Mouse (Mus musculus): Measurements from ENCODE around the gene Nhlrc1.

The Nhlrc1 gene

DNA sequence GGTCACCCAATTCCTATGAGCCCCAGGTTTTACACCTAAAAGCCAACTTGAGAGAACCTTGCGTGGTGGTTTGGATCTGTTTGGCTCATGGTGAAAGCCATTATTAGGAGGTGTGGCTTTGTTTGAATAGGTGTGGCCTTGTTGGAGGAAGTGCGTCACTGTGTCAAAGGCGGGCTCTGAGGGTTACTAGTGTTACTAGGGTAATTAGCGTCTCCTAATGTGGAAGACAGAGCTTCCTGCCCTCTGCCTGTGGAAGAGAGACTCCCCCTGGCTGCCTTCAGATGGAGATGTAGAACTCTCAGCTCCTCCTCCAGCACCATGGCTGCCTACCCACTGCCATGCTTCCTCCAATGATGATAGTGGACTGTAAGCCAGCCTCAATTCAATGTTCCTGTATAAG is 13.1 kb downstream of the Nhlrc1 start:
- DNase-seq (ENCODE audit: low read depth), result peak; percentile 61

DNA sequence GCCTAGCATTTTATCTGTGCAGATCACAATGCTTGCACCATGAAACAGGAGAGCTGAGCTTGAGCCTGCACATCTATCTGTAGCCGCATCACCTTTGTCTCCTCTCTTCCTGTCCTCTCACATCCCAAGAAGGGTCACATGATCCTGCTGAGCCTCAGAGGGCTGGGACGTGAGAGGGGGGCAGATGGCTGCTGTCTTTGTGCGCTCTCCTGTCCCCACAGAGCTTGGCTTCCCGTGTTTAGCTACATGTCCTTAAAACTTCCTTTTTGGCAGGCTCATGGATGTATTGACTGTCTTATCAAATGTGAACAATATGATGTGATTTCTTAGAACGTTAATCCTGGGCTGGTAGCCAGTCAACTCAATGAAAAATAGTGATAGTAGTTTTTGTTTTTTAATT is 15.2 kb downstream of the Nhlrc1 start:
- no peak for DNase-seq (ENCODE audit: low read depth)

DNA sequence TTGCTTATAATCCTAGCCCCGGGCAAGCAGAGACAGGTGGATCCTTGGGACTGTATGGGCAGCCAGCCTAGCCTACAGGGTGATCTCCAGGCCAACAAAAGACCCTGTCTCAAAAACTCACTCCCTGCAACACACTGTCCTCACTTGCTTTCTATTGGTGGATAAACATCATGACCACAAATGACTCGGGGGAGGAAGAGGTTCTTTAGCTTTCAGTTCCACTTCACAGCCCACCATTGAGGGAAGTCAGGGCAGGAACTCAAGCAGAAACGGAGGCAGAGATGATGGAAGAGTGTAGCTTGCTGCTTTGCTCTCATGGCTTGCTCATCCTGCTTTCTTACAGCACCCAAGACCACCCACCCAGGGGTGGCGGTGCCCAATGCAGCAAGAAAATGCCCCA is 17.3 kb downstream of the Nhlrc1 start:
- DNase-seq (ENCODE audit: low read depth), result no peak

DNA sequence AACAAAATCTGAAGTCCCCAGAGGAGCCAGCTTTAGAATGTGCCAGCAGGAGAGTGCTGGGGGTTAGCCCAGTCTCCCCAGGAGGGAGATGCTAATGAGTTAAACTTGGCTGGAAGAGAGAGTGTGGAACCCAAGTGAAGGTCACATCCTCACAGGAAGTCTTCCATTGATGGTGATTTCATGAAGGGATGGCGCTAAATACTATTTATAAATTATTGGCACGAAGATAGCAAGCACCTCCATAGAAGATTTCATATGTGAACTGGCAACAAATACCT is 21.4 kb downstream of the Nhlrc1 start:
- no peak for DNase-seq (ENCODE audit: low read depth)

DNA sequence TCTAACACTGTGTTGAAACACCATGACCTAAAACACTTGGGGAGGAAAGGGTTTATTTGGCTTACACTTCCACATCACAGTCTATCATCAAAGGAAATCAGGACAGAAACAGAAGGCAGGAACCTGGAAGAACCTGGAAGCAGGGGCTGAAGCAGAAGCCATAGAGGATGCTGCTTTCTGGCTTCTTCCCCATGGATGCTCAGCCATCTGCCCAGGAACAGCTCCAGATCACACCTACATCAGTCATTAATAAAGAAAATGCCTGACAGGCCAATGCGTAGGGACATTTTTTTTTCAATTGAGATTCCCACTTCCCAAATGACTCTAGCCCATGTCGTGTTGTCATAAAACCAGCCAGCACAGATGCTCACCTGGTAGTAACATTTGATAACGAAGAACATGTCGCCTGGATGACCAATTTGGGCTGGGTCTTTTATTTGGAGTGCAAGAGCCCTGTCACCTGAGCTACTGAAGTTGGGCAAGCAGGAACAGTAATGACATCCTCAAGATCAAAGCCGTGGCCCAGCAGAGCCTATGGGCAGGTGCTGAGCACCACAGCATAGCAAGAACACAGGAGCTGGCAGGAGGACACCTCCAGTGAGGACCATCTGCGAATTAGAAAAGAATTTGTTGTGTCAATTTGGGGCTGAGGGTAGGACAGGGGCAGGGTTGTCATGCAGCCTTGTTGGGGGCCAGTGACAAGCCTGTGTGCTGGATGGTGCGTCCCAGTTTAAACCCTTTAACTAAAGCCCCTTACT is 22.0 kb downstream of the Nhlrc1 start:
- DNase-seq (ENCODE audit: low read depth), result no peak

DNA sequence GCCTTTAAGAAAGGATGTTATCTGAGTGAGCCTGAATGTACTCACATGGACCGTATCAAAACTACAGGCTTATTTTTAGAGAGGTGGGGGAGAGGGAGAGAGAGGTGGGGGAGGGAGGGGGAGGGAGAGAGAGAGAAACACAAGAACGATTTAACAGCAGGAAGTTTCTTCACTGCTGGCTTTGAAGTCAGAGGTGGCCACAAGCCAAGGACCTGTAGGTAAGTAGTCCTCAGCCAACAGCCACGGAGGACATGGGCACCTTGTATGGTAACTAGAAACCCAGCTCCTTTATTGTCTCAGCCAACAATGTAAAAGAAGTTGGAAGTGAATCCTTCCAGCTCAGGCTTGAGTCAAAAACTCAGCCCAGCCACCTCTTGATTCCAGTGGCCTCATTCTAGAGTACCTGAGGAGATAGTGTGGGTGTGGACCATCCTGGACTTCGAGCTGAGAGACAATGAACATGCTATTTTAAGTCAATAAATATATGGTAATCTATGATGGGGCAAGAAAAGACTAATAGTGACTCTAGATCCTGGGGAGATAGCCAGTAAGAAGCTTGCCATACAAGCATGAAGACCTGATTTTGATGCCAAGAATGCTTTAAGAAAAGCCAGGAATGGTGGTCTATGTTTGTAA is 24.2 kb downstream of the Nhlrc1 start:
- DNase-seq (ENCODE audit: low read depth), result peak; percentile 53

DNA sequence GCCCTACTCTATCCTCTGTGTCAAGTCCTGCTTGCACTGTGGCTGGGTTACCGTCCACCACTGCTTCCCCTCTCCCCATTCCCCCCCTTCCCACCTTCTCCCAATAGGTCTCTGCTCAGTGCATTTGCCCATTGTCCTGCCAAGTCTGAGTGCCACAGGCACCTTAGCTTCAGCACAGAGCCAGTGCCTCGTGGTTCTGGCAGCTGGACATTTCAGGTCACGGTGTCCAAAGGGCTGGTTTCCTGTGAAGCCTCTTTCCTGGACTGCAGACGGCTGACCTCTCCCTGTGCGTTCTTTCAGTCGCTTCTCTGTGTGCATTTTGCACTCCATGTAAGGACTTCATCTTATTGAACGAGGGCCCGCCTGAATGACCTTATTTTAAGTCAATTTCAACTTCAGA is 26.7 kb downstream of the Nhlrc1 start:
- DNase-seq (ENCODE audit: low read depth), result no peak

DNA sequence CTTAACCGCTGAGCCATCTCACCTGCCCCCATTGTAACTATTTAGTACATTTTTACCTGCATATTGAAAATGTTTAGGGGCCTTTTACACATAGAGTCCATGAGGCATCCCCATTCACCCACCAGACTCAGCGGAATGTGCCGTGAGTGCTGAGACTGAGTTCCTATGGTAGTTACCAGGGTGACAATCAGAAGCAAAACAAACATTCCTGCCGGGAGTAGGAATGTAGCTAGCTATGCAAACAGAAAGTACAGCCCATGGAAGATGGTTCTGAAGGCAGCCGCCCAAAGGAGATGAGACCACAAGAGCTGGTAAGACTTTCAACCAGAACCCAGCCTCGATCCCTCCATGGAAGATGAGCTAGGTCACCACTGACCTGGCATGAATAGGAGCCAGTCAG is 28.4 kb downstream of the Nhlrc1 start:
- DNase-seq (ENCODE audit: low read depth), result no peak

DNA sequence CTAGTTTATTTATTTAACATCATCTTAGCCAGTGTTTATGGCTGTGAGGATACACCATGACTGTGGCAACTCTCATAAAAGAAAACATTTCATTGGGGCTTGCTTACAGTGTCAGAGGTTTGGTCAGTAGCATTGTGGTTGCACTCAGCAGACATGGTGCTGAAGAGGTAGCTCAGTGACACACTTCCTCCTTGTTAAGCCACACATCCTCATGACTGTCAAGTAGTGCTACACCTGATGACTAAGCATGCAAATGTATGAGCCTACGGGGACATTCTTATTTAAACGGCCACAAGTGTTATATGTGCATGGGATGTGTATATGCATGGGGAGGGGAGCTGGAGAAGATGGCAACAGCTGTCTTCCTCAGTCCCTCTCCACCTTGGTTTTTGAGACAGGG is 30.8 kb downstream of the Nhlrc1 start:
- peak; percentile 93 for DNase-seq (ENCODE audit: low read depth)

DNA sequence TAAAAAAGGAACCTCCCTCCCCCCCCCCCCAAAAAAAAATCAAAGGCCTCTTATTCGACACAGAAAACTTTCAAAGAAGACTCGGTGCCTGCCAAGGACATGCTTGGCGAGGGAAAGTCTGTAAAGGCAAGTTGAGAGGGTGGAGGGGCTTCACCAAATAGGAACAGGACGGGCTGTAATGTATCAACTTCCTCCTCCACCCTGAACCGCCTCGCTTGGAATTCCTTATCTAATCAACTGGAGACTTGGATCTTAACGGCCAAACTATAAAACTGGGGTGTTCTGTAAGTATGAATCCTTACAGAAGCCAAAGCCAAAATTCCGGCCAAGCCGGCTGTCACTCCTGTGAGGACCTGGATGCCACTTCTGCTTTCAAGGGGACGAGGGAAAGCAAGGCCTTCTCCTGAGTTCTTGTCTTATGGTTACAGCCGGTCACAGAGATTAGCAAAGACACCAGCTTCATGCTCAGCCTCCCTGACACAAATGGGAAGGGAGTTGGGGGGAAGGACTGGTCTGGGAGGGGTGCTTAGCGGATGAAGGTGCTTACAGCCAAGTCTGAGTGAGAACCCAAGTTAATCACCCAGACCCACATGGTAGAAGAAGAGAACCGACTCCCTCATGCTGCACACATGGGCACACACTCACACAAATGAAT is 34.7 kb downstream of the Nhlrc1 start:
- no peak for DNase-seq (ENCODE audit: low read depth)

DNA sequence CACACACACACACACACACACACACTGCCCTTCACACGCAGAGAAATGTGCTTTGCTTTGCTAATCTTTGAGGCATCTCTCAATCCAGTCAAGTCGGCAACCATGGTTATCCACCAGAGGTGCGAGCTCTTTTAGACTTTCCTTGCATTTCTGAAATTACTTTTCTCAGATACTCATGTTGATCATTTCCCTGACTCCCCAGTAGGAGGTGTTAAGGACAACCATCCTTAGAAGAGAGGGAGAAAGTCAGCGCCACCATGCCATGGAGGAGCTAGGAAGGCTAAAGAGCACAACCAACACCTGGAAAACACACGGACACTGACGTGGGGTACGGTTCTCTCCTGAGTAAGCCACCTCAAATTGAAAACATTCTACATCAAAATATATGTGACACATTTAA is 38.1 kb downstream of the Nhlrc1 start:
- DNase-seq (ENCODE audit: low read depth), result peak; percentile 83

DNA sequence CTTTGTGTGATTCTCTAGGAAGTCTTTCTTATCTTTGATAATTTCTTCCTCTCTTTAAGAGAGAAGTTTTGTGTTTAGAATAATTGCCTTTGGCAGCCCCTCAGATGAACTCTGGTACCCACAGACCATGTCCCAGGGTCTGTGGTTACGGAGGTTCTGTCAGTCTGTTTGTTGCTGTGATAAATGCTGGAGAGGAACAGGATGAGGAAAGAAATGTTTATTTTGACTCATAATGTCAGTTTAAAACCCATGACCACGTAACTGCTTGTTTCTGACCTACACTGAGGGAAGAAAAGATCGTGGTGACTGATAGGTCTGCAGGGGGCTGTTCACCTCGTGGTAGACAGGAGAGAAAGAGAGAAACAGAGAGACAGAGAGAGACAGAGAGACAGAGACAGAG is 38.7 kb downstream of the Nhlrc1 start:
- peak; percentile 96 for DNase-seq (ENCODE audit: low read depth)

DNA sequence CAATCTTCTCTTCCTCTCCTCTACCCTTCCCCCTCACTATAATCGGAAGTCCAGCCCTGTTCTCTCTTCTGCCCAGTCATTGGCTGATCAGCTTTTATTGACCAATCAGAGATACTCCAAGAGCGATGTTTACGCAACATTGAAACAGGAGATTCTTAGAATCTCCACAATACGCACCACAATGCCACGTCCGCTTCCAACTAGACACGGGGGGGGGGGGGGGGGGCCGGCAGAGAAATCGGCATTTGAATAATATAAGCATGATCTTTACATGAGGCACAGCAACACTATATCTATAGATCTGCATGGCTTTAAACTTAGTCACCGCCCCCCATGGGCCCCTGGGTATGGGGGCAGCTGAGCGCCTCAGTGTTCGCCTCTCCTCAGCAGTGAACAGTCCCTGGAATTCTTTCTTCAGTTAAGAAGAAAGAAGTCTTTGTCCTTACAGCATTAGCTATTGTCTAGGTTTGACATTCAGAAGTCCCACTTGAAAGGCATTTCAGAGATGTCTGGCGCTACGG is 39.6 kb downstream of the Nhlrc1 start:
- DNase-seq (ENCODE audit: low read depth), result peak; percentile 98

DNA sequence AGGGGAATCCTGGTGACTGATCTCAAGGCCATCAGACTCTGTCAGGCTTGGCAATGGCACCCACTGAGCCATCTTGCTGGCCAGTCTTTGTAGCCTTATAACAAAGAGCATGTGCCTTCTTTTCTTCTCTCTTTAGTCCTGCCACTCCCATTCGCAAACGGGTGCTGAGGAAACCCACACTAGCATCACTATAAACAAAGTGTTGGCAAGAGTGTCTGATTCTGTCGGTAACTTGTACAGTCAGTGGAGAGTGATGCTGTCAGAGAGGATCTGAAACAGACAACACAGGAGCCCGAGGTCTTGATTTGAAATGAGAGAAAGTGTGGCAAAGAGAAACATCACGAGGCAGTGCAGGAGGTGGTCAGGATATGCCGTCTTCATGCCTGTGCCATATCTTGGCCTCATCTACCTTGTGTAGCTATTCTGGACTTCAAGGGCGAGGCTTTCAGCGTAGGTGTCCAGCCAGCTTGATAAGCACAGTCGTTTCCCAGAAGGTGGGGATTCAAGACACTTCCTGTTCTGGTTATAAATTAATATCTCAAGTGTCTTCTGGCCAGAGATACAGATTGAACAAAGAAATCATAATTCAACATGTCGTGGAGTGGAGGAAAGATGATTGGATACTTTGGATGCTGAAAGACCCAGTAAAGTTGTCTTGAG is 44.2 kb downstream of the Nhlrc1 start:
- no peak for DNase-seq (ENCODE audit: low read depth)

DNA sequence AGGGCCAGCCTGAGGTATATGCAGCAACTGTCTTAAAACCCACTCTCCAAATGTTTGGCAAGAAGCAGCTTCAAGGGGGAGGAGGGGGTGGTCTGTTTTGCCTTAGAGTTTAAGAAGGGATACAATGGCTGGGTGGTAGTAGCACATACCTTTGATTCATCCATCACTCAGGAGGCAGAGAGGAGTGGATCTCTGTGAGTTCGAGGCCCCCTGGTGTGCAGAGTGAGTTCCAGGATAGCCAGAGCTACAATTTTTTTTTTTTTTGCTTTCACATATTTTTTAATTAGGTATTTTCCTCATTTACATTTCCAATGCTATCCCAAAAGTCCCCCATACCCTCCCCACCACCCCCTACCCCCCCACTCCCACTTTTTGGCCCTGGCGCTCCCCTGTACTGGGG is 46.0 kb downstream of the Nhlrc1 start:
- DNase-seq (ENCODE audit: low read depth), result peak; percentile 54

DNA sequence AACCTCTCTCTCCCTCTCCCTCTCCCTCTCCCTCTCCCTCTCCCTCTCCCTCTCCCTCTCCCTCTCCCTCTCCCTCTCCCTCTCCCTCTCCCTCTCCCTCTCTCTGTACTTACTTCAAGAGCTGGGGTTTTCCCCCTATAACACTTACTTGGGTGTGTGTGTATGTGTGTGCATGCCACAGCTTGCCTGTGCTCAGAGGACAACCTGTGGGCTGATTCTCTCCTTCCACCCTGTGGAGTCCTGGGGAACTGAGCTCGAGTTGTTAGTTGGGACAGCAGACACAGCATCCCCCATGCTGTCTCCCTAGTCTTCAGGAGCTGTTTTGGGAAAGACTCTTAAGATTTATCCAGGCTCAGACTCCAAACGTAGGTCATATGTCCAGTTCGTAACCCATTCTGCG is 47.3 kb downstream of the Nhlrc1 start:
- DNase-seq (ENCODE audit: low read depth), result no peak
